Mouse (Mus musculus) neural tube, embryonic 11.5 days (tissue): ENCODE data around the gene Gm29666. TPM values are rescaled to one million over a fixed set of nuclear protein-coding genes. Genes with fewer than 3 reads are reported as not detected.
"Not testable (repeated sequence)": the region's sequence is repeated elsewhere in the genome, so short reads cannot be mapped to it uniquely, and the experiment has no call there.

Experiments used
- ATAC-seq: fragments of 200-750 bp; cut with Nextera tagmentation; 2 replicates; pipeline ENCODE4 v1.8.0; 2017; ENCODE audit warnings: moderate number of reproducible peaks, mild to moderate bottlenecking, moderate TSS enrichment, moderate library complexity; ENCODE audit not compliant: insufficient read depth, low FRiP score, low TSS enrichment
- DNase-seq: peaks from one replicate; pipeline ENCODE4 v3.0.0-alpha.2; 2015; ENCODE audit warnings: low spot score
- H3K27ac ChIP-seq: fragments of 300-500 bp; sonication (generic); 2 replicates; pipeline ENCODE4 v1.5.1; 2014; ENCODE audit warnings: low read depth, mild to moderate bottlenecking, low read length
- H3K27me3 ChIP-seq: fragments of 300-500 bp; sonication (generic); 2 replicates; pipeline ENCODE4 v1.6.1; 2014; ENCODE audit warnings: mild to moderate bottlenecking, low read length, mixed read lengths; ENCODE audit not compliant: control insufficient read depth, insufficient read depth
- H3K36me3 ChIP-seq: fragments of 300-500 bp; sonication (generic); 2 replicates; pipeline ENCODE4 v1.6.1; 2014; ENCODE audit warnings: mild to moderate bottlenecking, low read length, moderate library complexity, mixed read lengths; ENCODE audit not compliant: control insufficient read depth, insufficient read depth
- H3K4me1 ChIP-seq: fragments of 300-500 bp; sonication (generic); 2 replicates; pipeline ENCODE4 v1.6.1; 2014; ENCODE audit warnings: low read length, mixed read lengths; ENCODE audit not compliant: control insufficient read depth, insufficient read depth
- H3K4me2 ChIP-seq: fragments of 300-500 bp; sonication (generic); 2 replicates; pipeline ENCODE4 v1.6.1; 2014; ENCODE audit warnings: low read depth, mild to moderate bottlenecking, moderate library complexity
- H3K4me3 ChIP-seq: fragments of 300-500 bp; sonication (generic); 2 replicates; pipeline ENCODE4 v1.5.1; 2014; ENCODE audit warnings: low read depth, low read length
- H3K9ac ChIP-seq: fragments of 300-500 bp; sonication (generic); 2 replicates; pipeline ENCODE4 v1.6.1; 2014; ENCODE audit warnings: mild to moderate bottlenecking, low read length
- H3K9me3 ChIP-seq: fragments of 300-500 bp; sonication (generic); 2 replicates; pipeline ENCODE4 v1.6.1; 2016; ENCODE audit warnings: low read length; ENCODE audit not compliant: control insufficient read depth
- whole genome bisulfite sequencing: fragments of 180-500 bp; shearing (Covaris S2); extraction: QIAGEN DNeasy Blood & Tissue Kit; methylation state at CpG from one replicate; pipeline ENCODE4 v1.1.7; 2014; 5-methylcytosine and 5-hydroxymethylcytosine counted together
- polyA plus RNA-seq: library from polyadenylated mRNA; unstranded; fragments of >200 nt; fragmentation: Nextera tagmentation; extraction: Ambion mirVana; gene quantifications from 2 replicates; pipeline ENCODE4 v1.2.1, GENCODE M21; 2014

The Gm29666 gene
- polyA plus RNA-seq, 1 experiment from 2014 or later = 0.77 TPM

GRCm38 (mm10) chr15:84924781-84925315 is 5.0 kb upstream of the Gm29666 start:
- H3K36me3 ChIP-seq = peaks cover 7% of the 10 kb centered on the region
- H3K27ac ChIP-seq = no peak overlapping the region
- H3K4me2 ChIP-seq = peak overlapping the region; percentile 79
- no peaks in the 10 kb centered on the region for H3K9me3 ChIP-seq
- no peaks in the 10 kb centered on the region for H3K4me1 ChIP-seq
- no peak overlapping the region; the same call in 1 of the 2 replicates for H3K9ac ChIP-seq
- peak overlapping the region; percentile 99 for H3K4me3 ChIP-seq
- WGBS = 23% methylated on average over 9 of the region's 9 CpGs
- ATAC-seq (no peak), DNase-seq (peak; percentile 41)
- H3K27me3 ChIP-seq = no peaks in the 10 kb centered on the region

DNA sequence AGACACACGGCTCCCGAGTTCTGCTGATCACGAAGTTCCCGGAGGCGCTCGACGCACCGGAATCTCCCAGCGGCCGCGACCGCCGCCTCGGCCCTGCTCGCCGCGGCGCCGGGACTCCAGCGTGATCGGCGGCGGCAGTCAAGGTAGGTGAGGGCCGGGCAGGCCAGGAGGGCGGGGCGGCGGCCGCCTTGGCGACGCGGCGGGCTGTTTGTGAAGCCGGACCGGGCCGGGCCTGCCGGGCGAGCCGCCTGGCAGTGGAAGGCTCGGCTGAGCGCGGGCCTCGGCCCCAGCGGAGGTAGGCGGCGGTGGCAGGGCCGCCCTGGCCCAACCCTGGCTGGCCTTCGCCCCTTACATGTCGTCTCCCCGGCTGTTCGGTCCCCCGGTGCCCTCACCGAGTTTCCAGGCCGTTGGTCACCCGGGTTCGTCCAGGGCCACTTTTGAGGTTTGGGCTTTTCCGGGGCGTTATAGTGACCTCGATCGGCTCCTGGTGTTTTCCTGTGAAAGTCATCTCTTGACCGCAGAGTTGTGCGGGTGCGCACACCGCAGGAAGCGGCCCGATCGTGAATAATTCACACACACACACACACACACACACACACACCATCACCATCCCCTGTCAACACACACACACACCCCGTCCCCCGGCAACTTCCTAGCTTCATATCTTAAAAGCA is 3.8 kb upstream of the Gm29666 start:
- Histone ChIP-seq H3K36me3 (peaks cover 2% of the 10 kb centered on the region; the same call in 1 of the 2 replicates), H3K27me3 (no peaks in the 10 kb centered on the region), H3K9ac (peak overlapping the region; percentile 94), H3K9me3 (no peaks in the 10 kb centered on the region), H3K4me1 (no peaks in the 10 kb centered on the region), H3K4me2 (peak overlapping the region; percentile 79), H3K27ac (peak overlapping the region; percentile 94), H3K4me3 (peak overlapping the region; percentile 99)
- DNase-seq (peak; percentile 45), ATAC-seq (peak; percentile 71)
- 0% methylated on average over 52 of the region's 68 CpGs for WGBS

DNA sequence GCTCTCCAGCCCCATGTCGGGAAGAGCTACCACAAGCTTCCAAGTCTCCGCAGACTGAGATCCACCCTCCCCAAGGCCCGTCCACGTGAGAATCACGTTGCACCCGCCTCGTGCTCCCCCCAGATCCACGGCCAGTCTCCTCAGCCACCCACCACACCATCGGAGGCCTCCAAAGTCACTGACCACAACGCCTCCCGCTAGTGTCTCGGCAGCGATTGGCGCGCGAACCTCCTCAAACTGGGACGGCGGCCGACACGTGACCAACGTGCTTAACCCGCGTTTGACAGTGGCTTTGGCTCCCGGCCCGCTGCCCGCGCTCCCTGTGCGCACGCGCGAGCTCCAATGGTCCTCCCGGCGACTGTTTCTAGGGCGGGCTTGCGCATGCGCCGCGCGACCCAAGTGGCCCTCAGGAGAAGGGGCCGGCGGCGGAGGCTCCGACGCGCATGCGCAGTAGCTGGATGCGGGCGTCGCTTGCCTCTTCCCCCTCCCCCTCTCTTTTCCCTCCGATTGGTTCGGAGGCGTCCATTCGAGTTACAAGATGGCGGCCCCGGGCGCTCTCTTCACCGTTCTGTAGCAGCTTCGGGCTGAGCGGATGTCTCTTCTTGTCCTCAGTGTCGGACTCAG is 3.2 kb upstream of the Gm29666 start, which contains the start of gene Nup50:
TSS of gene Nup50 (plus strand) at position 528 of the 624 bp plus-strand sequence.
- 0 out of 2 replicates have a peak, but pooled peaks cover 2% of the 10 kb centered on the region for H3K36me3 ChIP-seq
- peak within 1 kb of the TSS; percentile 94 for H3K27ac ChIP-seq
- no peaks in the 10 kb centered on the region for H3K9me3 ChIP-seq
- no peaks in the 10 kb centered on the region for H3K4me1 ChIP-seq
- DNase-seq = peak; percentile 100
- peak within 1 kb of the TSS; percentile 94 for H3K4me2 ChIP-seq
- H3K4me3 ChIP-seq = peak within 1 kb of the TSS; percentile 99
- peak within 1 kb of the TSS; percentile 94 for H3K9ac ChIP-seq
- ATAC-seq = peak; percentile 90
- under 1% methylated on average over 52 of the region's 60 CpGs for WGBS
- no peaks in the 10 kb centered on the region for H3K27me3 ChIP-seq

GRCm38 (mm10) chr15:84913201-84913600 is 6.6 kb downstream of the Gm29666 start:
- H3K4me1 ChIP-seq = no peaks in the 10 kb centered on the region
- DNase-seq (no peak), ATAC-seq (no peak)
- H3K9ac ChIP-seq = no peak overlapping the region
- no peak overlapping the region for H3K4me3 ChIP-seq
- H3K27ac ChIP-seq = no peak overlapping the region
- no peaks in the 10 kb centered on the region for H3K27me3 ChIP-seq
- no peaks in the 10 kb centered on the region for H3K9me3 ChIP-seq
- no peak overlapping the region for H3K4me2 ChIP-seq
- H3K36me3 ChIP-seq = no peaks in the 10 kb centered on the region
- 94% methylated on average over 3 of the region's 3 CpGs for WGBS

DNA sequence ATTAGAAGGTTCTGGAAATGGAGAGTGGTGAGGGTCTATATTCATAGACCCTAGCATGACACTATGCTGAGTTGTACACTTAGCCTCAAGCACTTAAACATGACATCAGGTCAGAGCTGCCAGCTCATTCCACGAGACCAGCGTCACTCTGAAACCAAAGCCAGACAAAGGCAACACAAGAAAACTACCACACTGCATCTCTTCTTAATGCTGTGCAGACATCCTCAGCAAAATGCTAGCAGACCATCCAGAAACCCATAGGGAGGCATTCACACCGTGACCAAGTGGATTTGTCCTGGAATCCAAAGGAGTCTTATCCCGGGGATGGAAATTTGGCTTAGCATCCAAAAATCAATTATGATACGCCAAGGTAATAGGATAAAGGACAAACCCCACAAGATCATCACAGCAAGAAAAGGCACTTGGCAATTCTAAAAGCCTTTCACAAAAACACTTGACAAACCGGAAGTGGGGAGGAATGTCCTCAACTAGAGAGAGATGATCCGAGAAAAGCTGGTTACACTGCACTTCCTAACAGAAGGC is 15.9 kb downstream of the Gm29666 start:
- WGBS = 74% methylated on average over 7 of the region's 7 CpGs
- no peaks in the 10 kb centered on the region for H3K4me1 ChIP-seq
- H3K4me2 ChIP-seq = no peak overlapping the region

GRCm38 (mm10) chr15:84898077-84898476 is 21.8 kb downstream of the Gm29666 start:
- Histone ChIP-seq H3K4me1 (no peaks in the 10 kb centered on the region), H3K9ac (no peak overlapping the region), H3K36me3 (no peaks in the 10 kb centered on the region), H3K27me3 (no peaks in the 10 kb centered on the region), H3K4me3 (no peak overlapping the region), H3K4me2 (no peak overlapping the region), H3K9me3 (no peaks in the 10 kb centered on the region), H3K27ac (no peak overlapping the region)
- no peak for ATAC-seq
- no peak for DNase-seq
- WGBS = 54% methylated on average over 7 of the region's 7 CpGs

More for the DNA sequence above, 15.9 kb downstream of the Gm29666 start:
- Histone ChIP-seq H3K9me3 (no peaks in the 10 kb centered on the region), H3K9ac (no peak overlapping the region), H3K27me3 (no peaks in the 10 kb centered on the region), H3K4me3 (no peak overlapping the region), H3K36me3 (no peaks in the 10 kb centered on the region), H3K27ac (no peak overlapping the region)
- DNase-seq (no peak), ATAC-seq (no peak)

DNA sequence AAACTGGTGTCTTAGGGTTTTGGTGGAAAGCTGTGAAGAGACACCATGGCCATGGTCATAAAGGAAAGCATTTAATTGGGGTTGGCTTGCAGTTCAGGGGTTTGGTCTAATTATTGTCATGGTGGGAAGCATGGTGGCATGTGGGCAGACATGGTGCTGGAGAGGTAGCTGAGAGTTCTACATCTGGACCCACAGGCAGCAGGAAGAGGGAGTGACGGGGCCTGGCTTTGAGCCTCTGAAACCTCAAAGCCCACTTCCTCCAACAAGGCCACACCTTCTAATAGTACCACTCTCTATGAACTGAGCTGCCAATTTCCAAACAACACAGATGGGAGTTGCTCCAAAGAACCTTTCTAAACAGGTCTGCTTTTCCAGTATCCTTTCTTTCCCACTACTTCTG is 23.2 kb downstream of the Gm29666 start:
- Histone ChIP-seq H3K4me1 (no peaks in the 10 kb centered on the region), H3K27me3 (no peaks in the 10 kb centered on the region), H3K9me3 (no peaks in the 10 kb centered on the region), H3K9ac (no peak overlapping the region), H3K36me3 (no peaks in the 10 kb centered on the region), H3K4me2 (no peak overlapping the region), H3K27ac (no peak overlapping the region), H3K4me3 (no peak overlapping the region)
- WGBS = 83% methylated on average over 1 of the region's 1 CpGs
- DNase-seq (no peak), ATAC-seq (no peak)

- H3K27me3 ChIP-seq, H3K4me3 ChIP-seq, H3K9ac ChIP-seq, H3K4me2 ChIP-seq, H3K36me3 ChIP-seq, H3K9me3 ChIP-seq, H3K27ac ChIP-seq, DNase-seq, H3K4me1 ChIP-seq, ATAC-seq: not testable (repeated sequence)
- 73% methylated on average over 10 of the region's 10 CpGs for WGBS
Measured at GRCm38 (mm10) chr15:84896216-84896615, 23.6 kb downstream of the Gm29666 start.
